In genomic region chr16:40324811-40325210, GRCm38 (mm10) we compare ENCODE assay signal across 16 mouse cellular contexts.
"Had no signal": no experiment of that assay in that cellular context is flagged by ENCODE, and none has a peak within 500 bp of the region (broad histone marks: within the 10 kb centered on the region; RNA-seq: fewer than 3 reads in every experiment).

No protein-coding gene starts in this region.

- H3K4me3 ChIP-seq: limb, embryonic 10.5 days; liver, embryonic 15.5 days; midbrain, embryonic 10.5 days; midbrain, embryonic 15.5 days; neural tube, embryonic 13.5 days; stomach, embryonic 15.5 days had no signal

- H3K4me2 ChIP-seq: liver, embryonic 11.5 days; liver, embryonic 15.5 days; midbrain, embryonic 15.5 days; neural tube, embryonic 13.5 days; stomach, embryonic 15.5 days had no signal

- DNase-seq: kidney, adult 9 months; kidney, postnatal 36 days; layer of hippocampus, adult 9-11 months; lung, adult 2 months; lung, postnatal 36 days; right cerebral cortex, postnatal 14 days; thymus, postnatal 36 days had no signal

- H3K27ac ChIP-seq: kidney, postnatal 0 days; limb, embryonic 10.5 days; liver, embryonic 15.5 days; midbrain, embryonic 10.5 days; midbrain, embryonic 15.5 days; neural tube, embryonic 13.5 days; stomach, embryonic 15.5 days had no signal

- H3K27me3 ChIP-seq: liver, embryonic 15.5 days; midbrain, embryonic 15.5 days; neural tube, embryonic 13.5 days; stomach, embryonic 15.5 days had no signal

- ATAC-seq: lung, postnatal 0 days; midbrain, embryonic 15.5 days had no signal

- H3K4me1 ChIP-seq: limb, embryonic 10.5 days; liver, embryonic 15.5 days; midbrain, embryonic 10.5 days; midbrain, embryonic 15.5 days; neural tube, embryonic 13.5 days; stomach, embryonic 15.5 days had no signal

- H3K9me3 ChIP-seq: limb, embryonic 10.5 days; liver, embryonic 15.5 days; midbrain, embryonic 10.5 days; midbrain, embryonic 15.5 days; neural tube, embryonic 13.5 days; stomach, embryonic 15.5 days had no signal

- H3K9ac ChIP-seq: liver, embryonic 15.5 days; midbrain, embryonic 15.5 days; neural tube, embryonic 13.5 days; stomach, embryonic 15.5 days had no signal

- H3K36me3 ChIP-seq: limb, embryonic 10.5 days; liver, embryonic 15.5 days; midbrain, embryonic 10.5 days; midbrain, embryonic 15.5 days; neural tube, embryonic 13.5 days; stomach, embryonic 15.5 days had no signal
